Mouse (Mus musculus) cerebellum, postnatal 10 days (tissue): ENCODE data around the gene Ptpre.
"Not testable (repeated sequence)": the region's sequence is repeated elsewhere in the genome, so short reads cannot be mapped to it uniquely, and the experiment has no call there.

Source experiments
- DNase-seq, 2 experiments: peaks; one replicate each; pipeline ENCODE4 v3.0.0; 2021; ENCODE audit warnings: mixed read lengths in 2 of 2

The Ptpre gene

DNA sequence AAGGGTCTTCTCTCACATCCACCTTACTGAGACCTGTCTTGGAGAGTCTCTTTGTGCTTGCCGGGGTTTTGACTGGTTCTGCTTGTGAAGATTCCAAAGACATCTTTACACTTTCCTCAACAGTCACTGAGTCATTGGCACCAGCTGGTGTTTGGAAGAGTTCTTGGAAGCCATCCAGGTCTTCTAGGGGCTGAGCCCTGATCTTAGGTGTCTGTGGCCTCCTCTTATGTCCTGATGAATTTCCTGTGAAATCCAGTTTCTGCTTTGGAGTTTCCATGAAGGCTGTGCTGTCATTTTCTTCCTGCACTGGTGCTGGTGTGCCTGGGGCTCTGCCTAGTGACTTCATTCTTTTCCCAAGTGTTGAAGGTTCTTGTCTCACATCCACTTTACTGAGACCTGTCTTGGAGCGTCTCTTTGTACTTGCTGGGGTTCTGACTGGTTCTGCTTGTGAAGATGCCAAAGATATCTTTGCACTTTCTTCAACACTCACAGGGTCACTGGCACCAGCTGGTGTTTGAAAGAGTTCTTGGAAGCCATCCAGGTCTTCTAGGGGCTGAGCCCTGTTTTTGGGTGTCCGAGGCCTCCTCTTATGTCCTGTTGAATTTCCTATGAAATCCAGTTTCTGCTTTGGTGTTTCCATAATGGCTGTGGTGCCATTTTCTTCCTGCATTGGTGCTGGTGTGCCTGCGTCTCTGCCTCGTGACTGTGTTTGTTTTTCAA, 159.9 kb downstream of the Ptpre start:
- peak in 1 of 2 experiments; percentile 40 for DNase-seq

GRCm38 (mm10) chr7:135698362-135698761, 161.1 kb downstream of the Ptpre start:
- DNase-seq: no peak

DNA sequence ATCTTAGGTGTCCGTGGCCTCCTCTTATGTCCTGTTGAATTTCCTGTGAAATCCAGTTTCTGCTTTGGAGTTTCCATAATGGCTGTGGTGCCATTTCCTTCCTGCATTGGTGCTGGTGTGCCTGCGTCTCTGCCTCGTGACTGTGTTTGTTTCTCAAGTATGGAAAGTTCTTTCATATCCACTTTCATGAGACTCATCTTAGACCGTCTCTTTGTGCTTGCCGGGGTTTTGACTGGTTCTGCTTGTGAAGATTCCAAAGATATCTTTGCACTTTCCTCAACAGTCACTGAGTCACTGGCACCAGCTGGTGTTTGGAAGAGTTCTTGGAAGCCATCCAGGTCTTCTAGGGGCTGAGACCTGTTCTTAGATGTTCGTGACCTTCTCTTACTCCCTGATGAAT, 162.1 kb downstream of the Ptpre start:
- not testable (repeated sequence) for DNase-seq

DNA sequence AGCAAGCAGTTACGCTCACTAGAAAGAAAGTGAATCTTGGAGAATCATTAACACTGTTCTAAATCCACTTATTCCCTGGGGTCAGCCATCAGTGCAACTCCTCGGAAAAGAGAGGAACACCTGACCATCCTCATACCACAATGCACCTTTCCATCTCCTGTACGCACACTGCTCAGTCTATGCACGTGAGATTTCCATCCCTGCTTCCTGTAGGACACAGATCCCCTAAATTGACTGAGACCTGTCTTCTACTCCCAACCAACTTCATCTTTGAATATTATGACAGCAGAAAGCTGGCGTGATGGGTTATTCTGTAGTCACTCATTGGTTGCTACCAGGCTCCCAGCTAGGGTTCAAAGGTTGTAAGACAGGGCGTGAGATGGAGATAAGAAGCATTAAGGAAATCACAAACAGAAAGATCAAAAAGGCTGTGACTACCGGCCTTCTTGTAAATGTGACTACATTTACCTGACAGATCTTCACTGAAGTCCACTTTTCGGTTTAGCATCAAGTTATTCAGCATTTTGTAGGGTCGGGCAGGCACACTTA, 166.4 kb downstream of the Ptpre start:
- DNase-seq: no peak

DNA sequence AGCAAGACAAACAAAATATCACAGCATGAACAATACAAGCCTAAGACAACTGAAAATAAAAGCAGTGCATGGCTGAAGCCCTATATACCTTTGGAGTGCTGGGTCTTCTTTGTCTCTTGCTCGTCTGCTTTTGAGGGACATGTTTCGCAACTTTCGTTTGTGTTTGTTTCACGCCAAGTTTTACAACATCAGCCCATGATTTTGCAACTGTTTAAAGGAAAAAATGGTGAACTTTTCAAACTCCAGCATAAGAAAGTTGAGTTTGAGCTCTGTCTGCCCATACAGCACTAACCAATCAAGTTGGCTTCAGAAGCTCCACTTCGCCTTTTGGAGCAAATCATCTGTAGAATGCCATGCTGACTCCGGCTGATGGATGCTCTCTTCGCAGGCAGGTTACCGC, 167.0 kb downstream of the Ptpre start:
- DNase-seq: no peak

DNA sequence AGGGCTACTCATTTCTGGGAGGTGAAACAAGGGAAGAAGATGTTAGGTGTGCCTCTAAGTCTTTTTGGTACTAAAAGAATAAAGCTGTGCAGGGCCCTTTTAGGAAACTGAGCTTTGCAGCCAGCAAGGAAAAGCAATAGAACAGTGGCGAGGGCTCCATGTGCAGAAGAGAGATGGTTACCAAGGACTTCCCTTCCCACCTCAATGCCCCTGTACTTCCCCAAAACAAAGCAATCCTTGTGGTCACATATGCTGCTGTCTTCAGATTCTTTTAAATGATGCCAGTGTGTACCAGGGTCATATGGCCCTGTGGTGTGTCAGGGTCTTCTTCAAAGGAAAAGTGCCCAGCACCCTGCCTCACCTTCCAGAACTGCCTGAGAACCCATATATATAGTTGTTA, 167.8 kb downstream of the Ptpre start:
- DNase-seq: no peak

DNA sequence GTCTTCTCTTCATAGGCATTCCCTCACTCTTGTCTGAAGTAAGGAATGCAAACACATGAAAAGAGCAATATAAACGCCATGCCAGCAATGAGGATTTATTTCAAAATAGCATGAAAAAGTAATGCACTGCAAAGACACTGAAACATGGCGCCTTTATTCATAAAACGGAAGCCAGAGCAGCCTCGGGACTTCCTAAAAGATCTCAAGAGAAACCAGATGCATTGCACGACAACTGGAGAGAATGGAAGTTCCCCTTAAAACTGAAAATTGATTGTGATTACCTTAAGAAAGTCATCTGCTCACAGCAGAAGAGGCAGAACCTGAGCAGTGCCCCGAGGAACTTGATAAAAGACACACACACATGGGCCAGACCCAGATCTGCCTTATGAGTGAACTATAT, 168.5 kb downstream of the Ptpre start:
- DNase-seq: no peak

- no peak for DNase-seq
These were observed 173.4 kb downstream of the Ptpre start for GRCm38 (mm10) chr7:135710702-135711101.

GRCm38 (mm10) chr7:135712534-135712933, 175.3 kb downstream of the Ptpre start:
- DNase-seq: no peak

DNA sequence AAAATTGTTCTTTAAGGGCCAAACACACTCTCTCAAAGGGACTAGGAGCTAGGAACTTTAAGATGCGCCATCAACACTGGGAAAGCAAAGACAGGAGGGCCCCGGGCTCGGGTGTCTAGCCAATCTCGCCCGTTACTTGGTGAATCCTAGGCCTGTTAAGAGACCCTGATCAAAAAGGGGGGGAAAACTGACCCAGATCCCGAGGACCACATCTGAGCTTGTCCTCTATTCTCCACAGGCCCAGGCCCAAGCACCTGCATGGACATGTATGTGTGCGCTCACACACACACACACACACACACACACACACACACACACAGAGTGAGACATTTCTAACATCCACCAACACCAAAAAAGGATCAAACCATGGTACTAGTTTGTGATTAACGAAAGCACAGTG, 176.0 kb downstream of the Ptpre start:
- DNase-seq: no peak

GRCm38 (mm10) chr7:135715166-135715565, 177.9 kb downstream of the Ptpre start:
- peak in 1 of 2 experiments; percentile 27 for DNase-seq

GRCm38 (mm10) chr7:135715642-135716444, 178.6 kb downstream of the Ptpre start, which contains the start of gene Mki67:
Gene Mki67, minus strand, starts transcription at chr7:135716361.
- DNase-seq: peak; percentile 54 to 57

- peak; percentile 94 to 96 for DNase-seq
These were observed 179.2 kb downstream of the Ptpre start for GRCm38 (mm10) chr7:135716445-135716877.

- DNase-seq: no peak
These were observed 179.8 kb downstream of the Ptpre start for GRCm38 (mm10) chr7:135716968-135717557.

GRCm38 (mm10) chr7:135721436-135721992, 184.2 kb downstream of the Ptpre start:
- no peak for DNase-seq

- peak; percentile 53 to 58 for DNase-seq
These were observed 184.9 kb downstream of the Ptpre start for GRCm38 (mm10) chr7:135722011-135722838.

DNA sequence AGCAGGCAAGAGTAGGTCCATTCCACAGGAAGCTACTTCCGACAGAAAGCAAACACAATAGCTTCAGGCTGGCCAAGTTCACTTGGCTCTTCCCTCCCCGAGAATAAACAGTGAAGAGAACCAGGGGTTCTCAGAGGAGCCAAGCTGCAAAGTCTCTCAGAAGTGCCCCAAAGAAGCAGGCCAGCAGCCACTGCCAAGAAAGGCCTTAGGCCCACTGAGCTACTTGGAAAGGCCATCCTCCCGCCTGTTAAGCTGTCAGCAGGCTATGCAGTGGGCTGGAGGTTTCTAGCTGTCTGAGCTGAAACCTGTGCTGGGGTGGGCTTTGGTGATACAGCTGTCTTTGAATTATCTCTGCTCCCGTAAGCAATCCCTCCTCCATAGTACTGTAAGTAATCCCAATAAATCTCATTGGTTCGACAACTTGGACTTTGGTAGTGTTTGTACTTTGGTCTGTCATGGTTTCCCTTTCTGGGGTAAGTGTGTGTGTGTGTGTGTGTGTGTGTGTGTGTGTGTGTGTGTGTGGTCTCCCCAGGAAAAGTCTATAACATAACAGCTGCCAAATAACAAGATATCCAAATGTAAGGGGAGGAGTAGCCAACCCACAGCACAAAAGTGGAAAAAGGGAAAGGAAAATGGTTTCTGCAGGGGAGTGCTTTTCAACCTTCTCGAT, 186.5 kb downstream of the Ptpre start:
- peak; percentile 16 to 59 for DNase-seq

GRCm38 (mm10) chr7:135726707-135727106, 189.4 kb downstream of the Ptpre start:
- DNase-seq: no peak

GRCm38 (mm10) chr7:135728038-135728437, 190.8 kb downstream of the Ptpre start:
- no peak for DNase-seq

- no peak for DNase-seq
These were observed 197.1 kb downstream of the Ptpre start for GRCm38 (mm10) chr7:135734379-135734778.

DNA sequence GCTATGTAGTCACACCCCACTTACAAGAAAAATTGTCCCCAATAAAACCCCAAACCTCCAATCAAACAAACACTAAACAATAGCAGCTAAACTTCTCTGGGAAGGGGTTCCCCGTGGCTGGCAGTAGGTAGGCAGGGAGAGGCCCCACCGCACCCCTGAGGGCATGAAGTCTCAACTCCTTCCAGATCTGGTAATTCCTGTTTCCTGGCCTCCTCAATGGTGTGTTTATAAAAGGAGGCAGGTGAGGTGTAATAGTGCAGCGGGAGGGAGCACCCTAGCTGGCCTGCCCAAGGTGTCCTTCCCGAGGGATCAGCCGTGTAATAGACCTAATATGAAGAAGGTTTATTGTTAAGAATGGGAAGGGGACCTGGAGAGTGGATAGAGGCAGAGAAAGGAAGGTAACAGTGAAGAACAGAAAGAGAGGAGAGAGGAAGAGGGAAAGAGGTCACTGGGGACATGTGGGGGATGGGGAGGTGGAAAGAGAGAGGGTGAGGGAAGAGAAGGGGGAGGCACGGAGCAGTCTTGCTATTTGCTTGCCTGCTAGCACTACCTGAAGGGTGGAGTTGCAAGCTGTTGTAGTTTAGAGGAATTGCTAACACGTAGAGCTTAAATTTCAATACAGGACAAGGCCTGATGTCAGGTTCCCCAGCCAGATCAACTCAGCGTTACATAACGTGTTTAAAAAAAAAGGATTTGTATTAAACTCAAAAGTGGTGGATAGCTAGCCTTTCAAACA, 197.8 kb downstream of the Ptpre start:
- DNase-seq: peak in 1 of 2 experiments; percentile 13
